Mouse (Mus musculus) heart, embryonic 14.5 days (tissue): ENCODE data around the gene Ntm. TPM values are rescaled to one million over a fixed set of nuclear protein-coding genes. Genes with fewer than 3 reads are reported as not detected.

Experiments
- ATAC-seq: fragments of 200-750 bp; cut with Nextera tagmentation; 2 replicates; pipeline ENCODE4 v1.8.0; 2017; ENCODE audit warnings: low read depth, moderate TSS enrichment; ENCODE audit not compliant: insufficient number of reproducible peaks, insufficient read depth, low FRiP score
- H3K27ac ChIP-seq, 2 experiments: fragments of 200-500 bp in 1 of 2; fragments of 300-500 bp in 1 of 2; sonication (generic) in 1 of 2; replicated peaks in 1 of 2; 2 replicates each; pipeline ENCODE4 v1.5.1; 2012 to 2014; ENCODE audit warnings: low read depth in 2 of 2, low read length in 2 of 2, control low read depth in 1 of 2, mild to moderate bottlenecking in 1 of 2, mixed read lengths in 1 of 2; ENCODE audit not compliant: control insufficient read depth in 1 of 2, insufficient read depth in 1 of 2
- H3K27me3 ChIP-seq: fragments of 300-500 bp; sonication (generic); 2 replicates; pipeline ENCODE4 v1.6.1; 2014; ENCODE audit warnings: mild to moderate bottlenecking, low read length, control low read depth; ENCODE audit not compliant: control insufficient read depth, insufficient read depth
- H3K36me3 ChIP-seq: fragments of 300-500 bp; sonication (generic); 2 replicates; pipeline ENCODE4 v1.6.1; 2014; ENCODE audit warnings: mild to moderate bottlenecking, control low read depth, low read length, mixed read lengths; ENCODE audit not compliant: control insufficient read depth, insufficient read depth
- H3K4me1 ChIP-seq, 2 experiments: fragments of 200-500 bp in 1 of 2; fragments of 300-500 bp in 1 of 2; sonication (generic) in 1 of 2; 2 replicates each; pipeline ENCODE4 v1.6.1; 2012 to 2014; ENCODE audit warnings: low read length in 2 of 2, control low read depth in 1 of 2, mixed read lengths in 1 of 2; ENCODE audit not compliant: control insufficient read depth in 2 of 2, insufficient read depth in 2 of 2
- H3K4me2 ChIP-seq: fragments of 300-500 bp; sonication (generic); 2 replicates; pipeline ENCODE4 v1.6.1; 2014; ENCODE audit warnings: mild to moderate bottlenecking, low read length
- H3K4me3 ChIP-seq, 2 experiments: fragments of 200-500 bp in 1 of 2; fragments of 300-500 bp in 1 of 2; sonication (generic) in 1 of 2; 2 replicates each; pipeline ENCODE4 v1.5.1; 2012 to 2014; ENCODE audit warnings: low read length in 2 of 2, mild to moderate bottlenecking in 2 of 2, control low read depth in 1 of 2, low read depth in 1 of 2, moderate library complexity in 1 of 2; ENCODE audit not compliant: control insufficient read depth in 1 of 2, insufficient read depth in 1 of 2
- H3K9ac ChIP-seq: fragments of 300-500 bp; sonication (generic); 2 replicates; pipeline ENCODE4 v1.6.1; 2014; ENCODE audit warnings: mild to moderate bottlenecking, low read length
- H3K9me3 ChIP-seq: fragments of 300-500 bp; sonication (generic); 2 replicates; pipeline ENCODE4 v1.6.1; 2016; ENCODE audit warnings: low read length, control low read depth; ENCODE audit not compliant: control insufficient read depth
- WGBS: fragments of 180-500 bp; shearing (Covaris S2); extraction: QIAGEN DNeasy Blood & Tissue Kit; methylation state at CpG from one replicate; pipeline ENCODE4 v1.1.7; 2014; 5-methylcytosine and 5-hydroxymethylcytosine counted together
- polyA plus RNA-seq: library from polyadenylated mRNA; unstranded; fragments of >200 nt; fragmentation: Nextera tagmentation; extraction: Ambion mirVana; gene quantifications from 2 replicates; pipeline ENCODE4 v1.2.1, GENCODE M21; 2014

Ntm gene
- polyA plus RNA-seq, 1 experiment from 2014 or later = 44.4 TPM

- no peak for ATAC-seq
- no peak overlapping the region for H3K4me2 ChIP-seq
- H3K36me3 ChIP-seq = no peaks in the 10 kb centered on the region
- H3K27ac ChIP-seq = no peak overlapping the region
- H3K27me3 ChIP-seq = no peaks in the 10 kb centered on the region
- H3K9ac ChIP-seq = no peak overlapping the region
- H3K9me3 ChIP-seq = no peaks in the 10 kb centered on the region
- H3K4me1 ChIP-seq = peaks cover 4 to 7% of the 10 kb centered on the region in 2 experiments; a peak in 2 of 4 replicates
- no peak overlapping the region for H3K4me3 ChIP-seq
- 75% methylated on average over 4 of the region's 4 CpGs for WGBS
Measured at GRCm38 (mm10) chr9:29763338-29763737, 199.6 kb downstream of the Ntm start.

- WGBS = 72% methylated on average over 8 of the region's 8 CpGs
- Histone ChIP-seq H3K9ac (no peak overlapping the region), H3K4me2 (no peak overlapping the region), H3K9me3 (no peaks in the 10 kb centered on the region), H3K36me3 (no peaks in the 10 kb centered on the region), H3K27ac (no peak overlapping the region), H3K27me3 (no peaks in the 10 kb centered on the region), H3K4me1 (peaks cover 3 to 4% of the 10 kb centered on the region in 2 experiments; a peak in 2 of 4 replicates), H3K4me3 (no peak overlapping the region)
- ATAC-seq = no peak
Measured at GRCm38 (mm10) chr9:29761952-29762586, 200.9 kb downstream of the Ntm start.

DNA sequence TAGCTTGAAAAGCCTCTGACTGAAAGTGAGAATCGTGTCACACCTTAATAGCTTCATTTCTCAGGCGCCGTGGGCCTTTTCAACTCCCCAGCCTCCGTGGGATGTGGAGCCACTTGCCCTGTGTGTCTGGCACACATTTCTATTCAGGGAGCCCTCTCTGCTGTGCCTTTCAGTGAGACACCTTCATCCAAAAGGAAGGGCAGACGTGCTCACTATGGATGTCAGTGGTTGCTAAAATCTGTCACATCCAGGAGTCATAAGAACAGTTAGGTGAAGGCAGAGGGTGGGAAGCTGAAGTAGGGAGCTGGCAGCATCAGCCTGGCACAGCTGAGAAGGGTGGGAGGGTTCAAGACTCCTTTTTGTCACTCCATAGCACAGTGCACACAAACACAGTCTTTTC lies 201.4 kb downstream of the Ntm start:
- H3K4me1 ChIP-seq = peaks cover 3 to 4% of the 10 kb centered on the region in 2 experiments; a peak in 2 of 4 replicates
- H3K4me3 ChIP-seq = no peak overlapping the region
- no peak overlapping the region for H3K4me2 ChIP-seq
- ATAC-seq = no peak
- no peak overlapping the region for H3K27ac ChIP-seq
- no peaks in the 10 kb centered on the region for H3K9me3 ChIP-seq
- H3K27me3 ChIP-seq = no peaks in the 10 kb centered on the region
- WGBS = 69% methylated on average over 5 of the region's 5 CpGs
- H3K36me3 ChIP-seq = no peaks in the 10 kb centered on the region
- H3K9ac ChIP-seq = no peak overlapping the region

DNA sequence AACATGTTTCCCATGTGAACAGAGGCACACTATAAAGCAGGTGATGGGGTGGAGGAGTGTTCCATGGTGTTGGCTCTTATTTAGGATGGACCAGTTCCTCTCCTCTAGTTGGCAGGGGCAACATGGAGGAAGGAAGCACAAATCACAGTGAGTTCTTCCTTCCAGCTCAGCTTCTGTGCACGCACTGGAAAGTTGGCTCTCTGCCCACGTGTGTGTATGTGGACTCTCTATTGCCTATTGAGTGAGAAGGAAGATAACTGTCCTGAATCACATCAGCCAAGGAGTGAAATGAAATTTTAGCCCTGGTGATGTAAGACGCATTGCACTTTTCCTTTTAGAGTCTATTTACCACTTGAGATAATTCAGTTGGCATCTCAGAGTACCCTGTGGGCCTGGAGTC lies 203.0 kb downstream of the Ntm start:
- no peaks in the 10 kb centered on the region for H3K36me3 ChIP-seq
- H3K4me2 ChIP-seq = no peak overlapping the region
- H3K9ac ChIP-seq = no peak overlapping the region
- no peak overlapping the region for H3K27ac ChIP-seq
- H3K9me3 ChIP-seq = no peaks in the 10 kb centered on the region
- WGBS = 20% methylated on average over 3 of the region's 3 CpGs
- no peak for ATAC-seq
- peaks cover 3 to 4% of the 10 kb centered on the region in 2 experiments; a peak in 2 of 4 replicates for H3K4me1 ChIP-seq
- no peak overlapping the region for H3K4me3 ChIP-seq
- no peaks in the 10 kb centered on the region for H3K27me3 ChIP-seq

GRCm38 (mm10) chr9:29759060-29759459 lies 203.9 kb downstream of the Ntm start:
- Histone ChIP-seq H3K27me3 (no peaks in the 10 kb centered on the region), H3K9ac (no peak overlapping the region), H3K9me3 (no peaks in the 10 kb centered on the region), H3K36me3 (no peaks in the 10 kb centered on the region), H3K4me1 (peaks cover 3 to 4% of the 10 kb centered on the region in 2 experiments; a peak in 2 of 4 replicates), H3K27ac (no peak overlapping the region), H3K4me2 (no peak overlapping the region), H3K4me3 (no peak overlapping the region)
- ATAC-seq = no peak
- 83% methylated on average over 2 of the region's 2 CpGs for WGBS

GRCm38 (mm10) chr9:29754374-29754773 lies 208.6 kb downstream of the Ntm start:
- Histone ChIP-seq H3K27ac (no peak overlapping the region), H3K4me2 (no peak overlapping the region), H3K9ac (no peak overlapping the region), H3K4me3 (no peak overlapping the region), H3K36me3 (no peaks in the 10 kb centered on the region), H3K4me1 (peaks cover 6 to 11% of the 10 kb centered on the region in 2 experiments; a peak in 3 of 4 replicates), H3K9me3 (no peaks in the 10 kb centered on the region), H3K27me3 (no peaks in the 10 kb centered on the region)
- no peak for ATAC-seq

GRCm38 (mm10) chr9:29751396-29751795 lies 211.5 kb downstream of the Ntm start:
- H3K4me1 ChIP-seq = peaks cover 6 to 11% of the 10 kb centered on the region in 2 experiments; a peak in 3 of 4 replicates
- H3K4me2 ChIP-seq = no peak overlapping the region
- no peaks in the 10 kb centered on the region for H3K9me3 ChIP-seq
- ATAC-seq = no peak
- H3K4me3 ChIP-seq = no peak overlapping the region
- no peak overlapping the region for H3K27ac ChIP-seq
- 33% methylated on average over 1 of the region's 1 CpGs for WGBS
- no peak overlapping the region for H3K9ac ChIP-seq
- H3K36me3 ChIP-seq = no peaks in the 10 kb centered on the region
- no peaks in the 10 kb centered on the region for H3K27me3 ChIP-seq
